Mouse (Mus musculus) spleen, adult 18-20 months (tissue): ENCODE results near the gene Gdf1.

Source experiments
- DNase-seq, 2 experiments: peaks; one replicate each; pipeline ENCODE4 v3.0.0; 2022; ENCODE audit warnings: mixed read lengths in 2 of 2

Gdf1 gene

GRCm38 (mm10) chr8:70366588-70366987, 37.0 kb downstream of the Gdf1 start:
- no peak for DNase-seq

GRCm38 (mm10) chr8:70370476-70370875, 40.9 kb downstream of the Gdf1 start:
- no peak for DNase-seq

- no peak for DNase-seq
Measured at GRCm38 (mm10) chr8:70371951-70372350, 42.3 kb downstream of the Gdf1 start.

GRCm38 (mm10) chr8:70373397-70374317, 44.0 kb downstream of the Gdf1 start, which contains the start of gene Comp:
Gene Comp (plus strand): TSS chr8:70373558.
- no peak for DNase-seq

GRCm38 (mm10) chr8:70374318-70374927, 44.8 kb downstream of the Gdf1 start:
- DNase-seq = peak; percentile 61 to 71

GRCm38 (mm10) chr8:70375212-70375859, 45.7 kb downstream of the Gdf1 start:
- DNase-seq = peak in 1 of 2 experiments; percentile 31

GRCm38 (mm10) chr8:70376275-70376741, 46.7 kb downstream of the Gdf1 start:
- DNase-seq = no peak

GRCm38 (mm10) chr8:70377049-70377448, 47.4 kb downstream of the Gdf1 start:
- DNase-seq = peak in 1 of 2 experiments; percentile 13

GRCm38 (mm10) chr8:70380069-70380468, 50.5 kb downstream of the Gdf1 start:
- DNase-seq = no peak
